Mouse (Mus musculus): Measurements from ENCODE around the gene Pcbp4.
"Not testable (repeated sequence)": the region's sequence is repeated elsewhere in the genome, so short reads cannot be mapped to it uniquely, and the experiment has no call there.

The Pcbp4 gene

DNA sequence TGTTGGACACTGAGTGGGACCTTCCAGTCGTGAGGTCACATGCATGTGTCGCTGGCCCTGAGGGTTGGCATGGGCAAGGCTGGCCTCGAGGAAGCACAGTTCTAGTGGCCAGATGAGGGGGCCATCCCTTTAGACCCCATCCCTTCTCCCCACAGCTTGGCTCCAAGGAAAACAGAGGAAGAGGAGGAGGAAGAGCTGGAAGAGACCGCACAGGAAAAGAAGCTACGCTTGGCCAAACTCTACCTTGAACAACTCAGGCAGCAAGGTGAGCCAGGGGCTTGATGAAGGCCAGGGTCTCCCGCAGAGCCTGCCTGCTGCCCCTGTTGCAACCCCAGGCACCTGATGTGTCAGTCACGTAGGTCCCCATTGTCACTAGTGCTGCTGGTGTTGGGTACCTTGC is 27.4 kb downstream of the Pcbp4 start:
- in situ Hi-C loops (cut with MseI, MboI), result no loop called here

DNA sequence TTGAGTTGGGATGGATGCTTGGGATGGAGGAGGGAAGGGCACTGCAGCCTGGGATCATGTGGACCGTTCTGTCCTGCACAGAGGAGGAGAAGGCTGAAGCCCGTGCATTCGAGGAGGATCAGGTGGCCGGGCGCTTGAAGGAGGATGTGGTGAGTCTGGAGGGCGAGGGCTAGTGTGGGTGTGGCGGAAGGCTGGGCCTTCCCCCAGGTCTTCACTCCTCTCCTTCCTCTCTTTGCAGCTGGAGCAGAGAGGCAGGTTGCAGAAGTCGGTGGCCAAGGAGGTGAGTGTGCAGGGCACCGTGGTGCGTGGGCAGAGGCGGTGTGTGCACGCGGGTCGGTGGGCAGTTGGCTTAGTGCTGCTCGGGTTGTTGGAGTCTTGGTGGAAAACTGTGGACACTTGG is 28.0 kb downstream of the Pcbp4 start:
- in situ Hi-C loops (cut with MseI, MboI), result no loop called here

DNA sequence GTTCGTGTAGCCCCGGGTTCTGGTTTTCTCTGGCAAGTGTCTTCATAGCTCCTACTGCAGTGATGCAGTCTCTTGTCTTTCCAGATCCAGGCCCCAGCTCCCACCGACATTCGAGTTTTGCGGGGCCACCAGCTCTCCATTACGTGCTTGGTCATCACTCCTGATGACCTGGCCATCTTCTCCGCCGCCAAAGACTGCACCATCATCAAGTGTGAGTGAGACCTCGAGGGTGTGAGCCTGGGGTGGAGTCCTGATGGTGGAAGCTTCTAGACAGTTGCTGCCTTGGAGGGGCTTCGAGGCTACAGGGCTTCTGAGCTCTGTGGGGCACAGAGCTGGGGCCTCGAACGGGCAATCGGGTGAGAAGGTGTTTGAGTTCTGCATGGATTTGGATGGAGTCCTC is 28.6 kb downstream of the Pcbp4 start:
- in situ Hi-C loops (cut with MseI, MboI), result no loop called here

- in situ Hi-C loops (cut with MseI, MboI), result no loop called here
These were observed 29.6 kb downstream of the Pcbp4 start for GRCm38 (mm10) chr9:106482578-106483115.

DNA sequence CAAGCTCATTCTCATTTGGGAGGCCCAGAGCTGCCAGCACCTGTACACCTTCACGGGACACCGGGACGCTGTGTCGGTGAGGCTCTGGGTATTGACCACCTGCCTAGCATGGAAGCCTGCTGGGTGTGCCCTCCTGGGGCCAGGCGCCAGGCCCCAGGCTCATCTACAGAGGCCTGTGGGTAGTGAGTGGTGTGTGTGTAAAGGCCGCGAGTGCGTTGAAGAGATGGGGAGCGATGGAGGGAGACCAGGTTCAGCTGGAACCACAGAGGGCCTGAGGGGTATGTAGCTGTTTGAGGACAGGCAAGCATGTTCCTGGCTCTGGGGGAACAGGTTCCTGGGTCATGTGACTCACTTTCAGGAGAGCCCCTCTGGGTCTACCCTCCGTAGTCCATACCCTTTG is 30.0 kb downstream of the Pcbp4 start:
- in situ Hi-C loops (cut with MseI, MboI), result no loop called here

DNA sequence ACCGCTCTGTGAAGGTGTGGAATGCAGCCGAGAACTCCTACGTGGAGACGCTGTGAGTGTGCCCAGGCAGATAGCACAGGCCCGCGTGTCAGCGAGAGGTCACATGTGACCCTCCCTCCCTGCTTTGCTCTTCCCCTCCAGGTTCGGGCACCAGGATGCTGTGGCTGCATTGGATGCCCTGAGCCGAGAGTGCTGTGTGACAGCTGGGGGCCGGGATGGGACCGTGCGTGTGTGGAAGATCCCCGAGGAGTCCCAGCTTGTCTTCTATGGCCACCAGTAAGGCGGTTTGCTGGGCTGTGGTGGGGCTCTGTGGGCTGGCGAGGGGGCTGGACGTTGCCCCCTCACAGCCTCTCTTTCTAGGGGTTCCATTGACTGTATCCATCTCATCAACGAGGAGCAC is 30.5 kb downstream of the Pcbp4 start:
- in situ Hi-C loops (cut with MseI, MboI), result no loop called here

GRCm38 (mm10) chr9:106485076-106485475 is 32.0 kb downstream of the Pcbp4 start:
- in situ Hi-C loops (cut with MseI, MboI), result no loop called here

DNA sequence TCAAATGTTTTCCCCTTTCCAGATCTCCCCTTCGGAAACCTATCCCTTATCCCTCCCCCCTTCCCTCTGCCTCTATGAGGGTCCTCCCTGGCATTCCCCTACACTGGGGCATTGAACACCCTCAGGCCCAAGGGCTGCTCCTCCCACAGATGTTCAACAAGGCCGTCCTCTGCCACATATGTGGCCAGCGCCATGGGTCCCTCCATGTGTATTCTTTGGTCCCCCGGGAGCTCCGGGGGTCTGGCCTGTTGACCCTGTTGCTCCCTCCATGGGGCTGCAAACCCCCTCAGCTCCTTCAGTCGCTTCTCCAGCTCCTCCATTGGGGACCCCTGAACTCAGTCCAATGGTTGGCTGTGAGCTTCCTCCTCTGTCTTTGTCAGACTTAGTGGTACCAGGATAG is 34.5 kb downstream of the Pcbp4 start:
- in situ Hi-C loops (cut with MseI, MboI), result not testable (repeated sequence)

DNA sequence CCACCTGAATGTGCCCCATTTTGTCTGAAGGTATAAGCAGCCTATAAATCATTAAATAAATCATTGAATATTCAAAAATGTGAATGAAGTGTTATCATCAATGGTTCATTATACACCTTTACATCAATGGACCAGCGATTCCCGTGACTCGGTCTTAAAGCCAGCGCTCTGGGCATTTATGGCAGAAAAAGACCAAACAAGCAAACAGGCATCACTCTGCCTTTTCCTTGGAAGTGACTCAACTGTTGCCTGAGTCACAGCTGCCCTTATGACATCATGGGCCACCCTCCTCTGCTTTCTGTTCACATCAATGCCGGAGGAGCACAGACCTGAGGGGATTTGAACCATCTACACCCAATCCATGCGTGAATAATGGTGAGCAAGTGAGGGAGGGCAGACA is 46.6 kb downstream of the Pcbp4 start, which contains the start of gene Iqcf1:
Gene Iqcf1 (plus strand): TSS at position 301 of the 400 bp plus-strand sequence.
- in situ Hi-C loops (cut with MseI, MboI), result no loop called here

DNA sequence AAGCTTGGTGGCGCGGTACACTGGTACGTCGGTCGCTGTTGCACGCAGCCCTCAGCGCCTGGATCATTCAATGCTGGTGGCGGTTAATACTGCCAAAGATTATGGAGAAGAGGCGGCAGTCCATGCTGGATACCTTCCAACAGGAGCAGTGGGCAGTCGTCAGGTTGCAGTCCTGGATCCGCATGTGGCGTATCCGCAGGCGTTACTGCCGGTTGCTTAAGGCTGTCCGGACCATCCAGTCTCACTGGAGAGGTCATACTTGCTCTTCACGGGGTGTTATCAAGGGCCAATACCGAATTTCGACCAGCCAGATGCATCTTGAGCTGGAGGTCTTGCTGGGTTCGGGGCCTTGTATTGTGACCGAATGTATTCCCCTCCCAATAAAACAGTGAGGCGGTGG is 48.8 kb downstream of the Pcbp4 start:
- in situ Hi-C loops (cut with MseI, MboI), result no loop called here

- in situ Hi-C loops (cut with MseI, MboI), result no loop called here
These were observed 51.2 kb downstream of the Pcbp4 start for GRCm38 (mm10) chr9:106504246-106504645.

- in situ Hi-C loops (cut with MseI, MboI), result no loop called here
These were observed 56.3 kb downstream of the Pcbp4 start for GRCm38 (mm10) chr9:106509356-106509755.

- in situ Hi-C loops (cut with MseI, MboI), result no loop called here
These were observed 59.8 kb downstream of the Pcbp4 start for GRCm38 (mm10) chr9:106512729-106513450.

DNA sequence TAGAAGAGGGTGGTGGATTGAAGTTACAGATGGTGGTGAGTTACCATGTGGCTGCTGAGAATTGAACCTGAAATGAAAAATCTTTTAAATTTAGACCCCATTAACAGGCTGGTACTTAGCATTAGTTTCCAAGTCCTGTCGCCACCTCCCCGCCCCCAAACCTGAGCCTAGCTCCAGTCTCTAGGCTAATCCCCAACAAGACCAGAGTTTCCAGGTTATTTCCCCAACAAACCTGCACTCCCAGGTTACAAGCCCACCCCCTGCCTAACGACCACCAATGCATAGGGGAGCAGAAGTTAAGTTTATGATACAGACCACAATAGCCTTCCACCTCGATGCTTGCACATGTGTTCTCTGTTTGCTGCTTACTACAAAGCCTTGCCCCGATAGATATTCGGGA is 60.5 kb downstream of the Pcbp4 start:
- in situ Hi-C loops (cut with MseI, MboI), result no loop called here
